Mouse (Mus musculus): ENCODE results near the gene Pik3ap1.

The Pik3ap1 gene

GRCm38 (mm10) chr19:41369557-41370460 is 15.1 kb downstream of the Pik3ap1 start:
- DNase-seq (ENCODE audit: low spot score in 2 of 2) = no peak

DNA sequence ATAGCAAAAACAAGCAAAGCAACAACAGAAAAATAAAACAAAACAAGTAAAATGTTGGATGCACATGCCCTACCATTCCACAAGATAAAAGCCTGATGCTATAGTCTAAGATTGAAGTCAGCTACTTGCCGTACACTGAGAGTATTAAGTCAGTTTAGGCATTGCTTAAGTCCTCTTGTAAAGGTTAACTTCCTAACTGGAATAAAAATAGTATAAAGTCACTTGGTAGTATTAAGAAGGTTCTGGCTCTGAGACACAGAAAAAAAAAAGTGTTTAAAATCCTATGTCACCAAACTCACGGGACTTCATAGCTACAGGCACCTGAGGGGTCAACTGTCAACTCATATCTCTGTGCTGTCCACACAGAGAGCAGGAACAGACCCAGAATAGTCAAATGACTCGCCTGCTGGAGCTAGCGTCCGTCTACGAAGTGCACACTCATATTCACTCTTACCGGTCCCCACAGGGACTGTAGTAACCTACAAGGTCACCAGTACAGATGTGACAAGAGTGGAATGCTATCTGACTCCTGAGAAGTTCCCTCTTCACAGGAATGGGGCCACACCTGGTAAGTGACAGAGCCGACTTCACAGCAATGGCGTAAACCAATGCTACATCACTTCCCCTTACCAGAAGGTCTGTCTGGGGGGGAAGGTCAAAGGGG is 17.9 kb downstream of the Pik3ap1 start:
- DNase-seq (ENCODE audit: low spot score in 2 of 2) = no peak

GRCm38 (mm10) chr19:41366192-41366853 is 18.6 kb downstream of the Pik3ap1 start:
- DNase-seq (ENCODE audit: low spot score in 2 of 2) = no peak

- DNase-seq (ENCODE audit: low spot score in 2 of 2) = no peak
Observed at GRCm38 (mm10) chr19:41365570-41365969, 19.3 kb downstream of the Pik3ap1 start.

DNA sequence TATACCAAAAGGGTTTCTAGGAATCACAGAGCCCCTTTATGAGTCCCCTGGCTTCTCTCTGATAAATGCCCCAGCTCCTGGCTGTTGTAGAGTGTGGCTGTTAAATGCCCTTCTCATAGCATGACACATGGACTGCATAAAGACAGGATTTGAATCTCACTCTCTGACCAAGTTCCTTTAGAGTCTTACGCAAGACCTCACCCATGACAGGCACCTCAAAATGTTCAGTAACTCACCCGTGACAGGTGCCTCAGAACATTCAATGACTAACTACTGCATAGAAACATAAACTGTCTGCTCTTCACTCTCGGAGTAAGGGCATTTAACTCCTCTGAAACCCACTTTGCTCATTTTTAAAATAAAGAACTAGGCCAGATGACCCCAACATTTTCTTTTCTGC is 20.4 kb downstream of the Pik3ap1 start:
- DNase-seq (ENCODE audit: low spot score in 2 of 2) = no peak

GRCm38 (mm10) chr19:41362963-41363362 is 21.9 kb downstream of the Pik3ap1 start:
- DNase-seq (ENCODE audit: low spot score in 2 of 2) = no peak

- no peak for DNase-seq (ENCODE audit: low spot score in 2 of 2)
Observed at GRCm38 (mm10) chr19:41360459-41360858, 24.4 kb downstream of the Pik3ap1 start.

DNA sequence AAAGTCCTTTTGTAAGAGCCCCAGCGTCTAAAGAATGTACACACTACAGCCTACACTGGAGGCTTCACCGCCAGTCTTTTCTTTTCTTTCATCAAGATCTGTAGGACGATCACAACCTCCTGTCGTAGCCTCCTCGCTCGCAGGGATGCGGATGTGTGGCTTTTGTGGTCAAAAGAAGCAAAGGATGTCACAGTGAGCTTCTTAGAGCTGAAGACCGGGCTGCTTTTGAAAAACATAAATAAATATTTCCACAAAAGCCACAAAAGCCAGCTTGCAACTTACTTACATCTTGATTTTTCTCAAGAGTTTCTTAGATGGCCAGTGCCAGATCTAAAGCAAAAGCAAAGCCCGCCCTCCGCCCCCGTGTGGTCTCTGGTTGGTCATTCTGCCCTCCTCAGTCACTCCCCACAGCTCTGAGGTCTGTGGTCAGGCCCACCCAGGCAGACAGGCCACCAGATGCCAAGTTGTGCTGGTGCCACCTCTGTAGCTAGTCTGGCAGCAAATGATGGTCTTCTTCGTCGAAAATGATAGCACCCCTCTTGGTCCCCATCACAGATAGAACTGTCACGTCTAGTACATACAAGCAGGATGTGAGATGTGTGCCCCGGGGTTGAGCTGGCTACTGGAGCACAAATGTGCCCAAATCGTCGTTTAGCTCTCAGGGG is 30.5 kb downstream of the Pik3ap1 start:
- DNase-seq (ENCODE audit: low spot score in 2 of 2) = no peak

DNA sequence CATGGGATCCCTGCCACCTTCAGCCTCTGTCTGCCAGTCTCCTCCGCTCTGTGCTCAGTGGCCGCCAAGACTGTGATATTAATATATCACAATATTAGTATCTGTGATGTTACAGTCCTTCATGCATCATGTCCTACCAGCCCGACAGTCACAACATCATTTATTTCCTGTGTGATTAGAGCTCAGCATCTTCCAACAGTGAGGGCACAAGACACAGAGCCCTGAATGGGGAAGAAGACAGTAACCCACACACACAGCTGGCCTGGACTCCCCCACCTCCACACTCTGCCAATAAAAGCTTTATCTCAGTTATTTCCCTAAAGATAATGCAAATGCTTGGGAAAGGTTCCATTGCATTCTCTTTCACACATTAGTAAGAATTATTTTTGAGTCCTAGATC is 35.3 kb downstream of the Pik3ap1 start:
- DNase-seq (ENCODE audit: low spot score in 2 of 2) = no peak

GRCm38 (mm10) chr19:41348161-41348560 is 36.7 kb downstream of the Pik3ap1 start:
- DNase-seq (ENCODE audit: low spot score in 2 of 2) = no peak

- no peak for DNase-seq (ENCODE audit: low spot score in 2 of 2)
Observed at GRCm38 (mm10) chr19:41347326-41347725, 37.6 kb downstream of the Pik3ap1 start.

GRCm38 (mm10) chr19:41346099-41346850 is 38.6 kb downstream of the Pik3ap1 start:
- no peak for DNase-seq (ENCODE audit: low spot score in 2 of 2)

- DNase-seq (ENCODE audit: low spot score in 2 of 2) = no peak
Observed at GRCm38 (mm10) chr19:41345028-41345741, 39.7 kb downstream of the Pik3ap1 start.

- DNase-seq (ENCODE audit: low spot score in 2 of 2) = no peak
Observed at GRCm38 (mm10) chr19:41344666-41345027, 40.3 kb downstream of the Pik3ap1 start.

DNA sequence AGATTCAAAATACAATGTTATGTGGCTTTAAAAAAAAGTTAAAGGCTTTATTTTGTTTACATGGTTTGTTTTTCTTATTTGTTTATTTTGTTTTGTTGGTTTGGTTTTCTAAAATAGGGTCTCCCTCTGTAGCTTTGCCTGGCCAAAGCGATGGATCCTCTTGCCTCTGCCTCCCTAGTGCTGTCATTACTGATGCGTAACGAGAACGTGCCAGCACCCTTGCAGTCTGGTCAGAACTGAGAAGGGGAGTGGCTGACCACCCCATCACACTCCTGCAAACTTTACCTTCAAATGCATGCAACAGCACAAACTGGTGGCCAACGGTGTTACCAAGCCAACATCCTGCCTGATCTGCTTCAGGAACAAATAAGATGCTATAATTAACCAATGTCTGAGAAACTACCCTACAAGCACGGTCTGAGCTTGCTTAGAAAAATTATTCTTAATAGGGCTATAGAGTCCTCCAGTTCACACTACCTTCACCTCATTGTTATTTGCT is 42.3 kb downstream of the Pik3ap1 start:
- no peak for DNase-seq (ENCODE audit: low spot score in 2 of 2)

DNA sequence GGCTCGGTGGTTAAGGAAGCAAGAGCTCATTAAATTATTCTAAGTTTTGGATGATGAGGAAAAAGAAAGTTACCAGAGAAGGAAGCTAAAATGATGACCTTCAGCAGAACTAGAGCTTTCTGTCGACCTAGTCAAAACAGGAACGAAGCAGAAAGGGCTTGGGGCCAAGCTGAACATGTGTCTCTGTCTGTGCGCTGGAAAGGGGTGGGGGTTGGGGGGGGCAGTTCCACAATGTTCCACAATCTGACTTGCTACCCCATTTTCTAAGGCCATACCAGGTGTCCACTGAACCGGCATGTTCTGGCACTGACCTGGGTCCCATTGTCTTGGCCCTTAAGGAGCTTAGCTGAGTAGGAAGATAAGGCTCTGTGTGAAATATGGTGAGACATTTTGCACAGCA is 43.2 kb downstream of the Pik3ap1 start:
- DNase-seq (ENCODE audit: low spot score in 2 of 2) = no peak

- DNase-seq (ENCODE audit: low spot score in 2 of 2) = no peak
Observed at GRCm38 (mm10) chr19:41339020-41339836, 45.7 kb downstream of the Pik3ap1 start.

DNA sequence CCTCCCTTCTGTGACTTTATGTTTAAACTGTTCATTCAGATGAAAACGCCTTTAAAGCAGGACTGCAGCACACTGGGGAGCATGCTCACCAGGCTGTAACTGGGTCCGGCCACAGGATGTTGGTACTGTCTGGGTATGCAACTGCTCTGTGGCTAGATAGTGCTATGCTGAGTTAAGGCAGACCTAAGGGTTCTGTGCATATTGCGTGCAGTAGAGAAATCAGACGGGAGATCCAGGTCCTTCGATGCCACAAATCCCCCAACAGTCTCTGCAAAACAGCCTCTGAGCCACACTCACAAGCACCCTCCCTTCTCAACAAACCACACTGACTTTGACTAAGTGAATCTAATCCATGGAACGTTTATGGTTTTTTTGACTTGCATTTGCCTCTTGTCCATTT is 46.5 kb downstream of the Pik3ap1 start:
- DNase-seq (ENCODE audit: low spot score in 2 of 2) = no peak

DNA sequence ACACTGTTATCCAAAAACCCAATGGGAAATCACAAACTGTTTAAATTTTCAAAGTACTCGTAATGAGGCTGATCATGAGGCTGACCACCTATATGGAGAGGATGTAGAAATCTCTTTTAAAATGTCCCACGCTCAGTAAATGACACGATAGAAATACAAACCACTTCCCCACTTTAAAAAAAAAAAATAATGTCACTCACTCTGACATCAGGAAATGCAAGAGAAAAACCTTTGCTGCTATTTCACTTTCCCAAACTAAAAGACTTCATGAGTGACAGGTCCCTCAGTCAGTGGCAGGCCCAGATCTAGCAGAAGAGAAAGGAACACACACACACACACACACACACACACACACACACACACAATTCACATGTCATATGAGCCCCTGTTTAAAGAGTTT is 49.2 kb downstream of the Pik3ap1 start:
- no peak for DNase-seq (ENCODE audit: low spot score in 2 of 2)

GRCm38 (mm10) chr19:41332986-41333385 is 51.9 kb downstream of the Pik3ap1 start:
- no peak for DNase-seq (ENCODE audit: low spot score in 2 of 2)

Data from frontal cortex, postnatal 36 days (tissue).